Mouse (Mus musculus): ENCODE results near the gene Il2. TPM values are rescaled to one million over a fixed set of nuclear protein-coding genes. Genes with fewer than 3 reads are reported as not detected.

Il2 gene
- polyA plus RNA-seq (2016; fragmentation: Nextera tagmentation; extraction: Ambion mirVana): 0.30 and 0.32 TPM in 2 replicates

- no peak for ATAC-seq (ENCODE audit: insufficient number of reproducible peaks, low FRiP score)
- no peaks in the 10 kb centered on the region; the same call in 1 of the 2 replicates for H3K27me3 ChIP-seq (replicated peaks)
- H3K27ac ChIP-seq (ENCODE audit: poor library complexity, severe bottlenecking): no peak within 1 kb of the TSS
- no peak within 1 kb of the TSS for H3K4me2 ChIP-seq
- no peak within 1 kb of the TSS for H3K9ac ChIP-seq
- WGBS: 46% methylated on average over 4 of the region's 4 CpGs
- no peaks in the 10 kb centered on the region for H3K36me3 ChIP-seq
- no peak within 1 kb of the TSS for H3K4me3 ChIP-seq
- H3K4me1 ChIP-seq (replicated peaks): peaks cover 6% of the 10 kb centered on the region
- H3K9me3 ChIP-seq (replicated peaks): no peaks in the 10 kb centered on the region
These were observed at the start of gene Il2 for GRCm38 (mm10) chr3:37125655-37126054. Il2 (minus strand) TSS chr3:37125959.

DNA sequence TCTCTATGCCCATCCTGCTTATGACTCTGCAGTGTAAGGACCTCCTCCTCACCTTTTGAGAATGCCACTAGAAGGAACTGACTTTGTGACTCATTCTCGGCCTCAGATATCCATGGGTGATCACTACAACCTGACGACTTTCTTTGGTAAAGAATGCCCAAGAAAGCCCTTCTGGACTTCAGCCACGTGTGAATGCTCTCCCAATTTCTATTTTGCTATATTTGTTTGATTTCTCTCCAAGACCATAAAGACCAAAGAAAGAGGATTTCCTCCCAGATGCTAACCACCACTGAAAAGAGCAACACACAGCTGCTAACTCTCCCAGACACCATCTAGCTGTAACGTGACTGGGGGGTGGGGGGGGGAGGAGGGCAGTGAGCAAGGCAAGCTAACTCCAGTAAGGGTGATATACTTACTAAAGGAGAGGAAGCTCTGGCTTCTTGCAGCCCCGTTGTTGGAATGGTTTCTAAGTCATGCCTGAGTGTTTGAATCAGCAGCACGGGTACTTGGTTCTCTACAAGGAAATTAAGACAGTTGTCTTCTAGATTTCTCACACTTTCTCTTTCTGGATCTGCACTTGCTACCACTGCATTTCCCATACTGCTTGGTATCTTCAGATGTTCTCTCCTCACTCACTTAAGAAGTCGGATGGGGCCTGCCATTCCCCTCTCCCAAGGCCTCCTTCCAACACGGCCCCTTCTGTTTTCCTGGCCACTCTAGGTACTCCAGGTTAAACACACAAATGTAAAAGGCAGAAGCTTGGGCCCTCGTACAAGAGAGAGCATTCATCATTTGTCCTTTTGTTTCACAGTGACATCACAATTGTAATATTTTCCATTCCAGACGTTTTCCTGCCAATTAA, 49.2 kb upstream of the Il2 start:
- 60% methylated on average over 10 of the region's 10 CpGs for WGBS
- no peak overlapping the region for H3K27ac ChIP-seq (ENCODE audit: poor library complexity, severe bottlenecking)
- ATAC-seq (ENCODE audit: insufficient number of reproducible peaks, low FRiP score): no peak
- H3K27me3 ChIP-seq (replicated peaks): no peaks in the 10 kb centered on the region
- no peak overlapping the region for H3K4me2 ChIP-seq
- no peak overlapping the region for H3K9ac ChIP-seq
- peaks cover 8% of the 10 kb centered on the region; the same call in 1 of the 2 replicates for H3K9me3 ChIP-seq (replicated peaks)
- H3K36me3 ChIP-seq: no peaks in the 10 kb centered on the region
- H3K4me3 ChIP-seq: no peak overlapping the region
- no peaks in the 10 kb centered on the region for H3K4me1 ChIP-seq (replicated peaks)

- Histone ChIP-seq H3K9me3 (replicated peaks) (peaks cover 8% of the 10 kb centered on the region; the same call in 1 of the 2 replicates), H3K27me3 (replicated peaks) (no peaks in the 10 kb centered on the region), H3K4me1 (replicated peaks) (no peaks in the 10 kb centered on the region), H3K4me3 (no peak overlapping the region), H3K36me3 (no peaks in the 10 kb centered on the region), H3K9ac (no peak overlapping the region), H3K27ac (ENCODE audit: poor library complexity, severe bottlenecking) (no peak overlapping the region), H3K4me2 (no peak overlapping the region)
- 74% methylated on average over 8 of the region's 8 CpGs for WGBS
- no peak for ATAC-seq (ENCODE audit: insufficient number of reproducible peaks, low FRiP score)
These were observed 47.5 kb upstream of the Il2 start for GRCm38 (mm10) chr3:37173285-37173684.

DNA sequence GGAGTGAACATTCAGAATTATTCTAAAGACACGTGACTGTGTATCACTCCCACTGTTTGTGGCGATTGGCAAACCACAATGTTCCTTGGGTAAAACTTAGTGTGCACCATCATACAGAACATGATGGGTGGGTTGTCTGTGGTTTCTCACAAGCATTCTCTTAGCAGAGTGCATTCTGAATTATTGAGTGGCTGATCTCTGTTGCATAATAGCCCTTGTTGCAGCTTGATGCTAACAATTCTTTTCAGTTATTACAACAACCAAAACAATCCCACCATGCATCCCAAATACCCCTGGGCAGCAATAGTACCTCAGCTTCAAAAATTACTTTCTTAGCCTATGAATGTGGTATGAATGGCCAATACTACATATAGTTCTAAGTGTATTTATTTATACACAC, 43.5 kb upstream of the Il2 start:
- Histone ChIP-seq H3K36me3 (no peaks in the 10 kb centered on the region), H3K4me3 (no peak overlapping the region), H3K4me1 (replicated peaks) (no peaks in the 10 kb centered on the region), H3K9me3 (replicated peaks) (0 out of 2 replicates have a peak, but pooled peaks cover 8% of the 10 kb centered on the region), H3K9ac (no peak overlapping the region), H3K27me3 (replicated peaks) (no peaks in the 10 kb centered on the region), H3K27ac (ENCODE audit: poor library complexity, severe bottlenecking) (no peak overlapping the region), H3K4me2 (no peak overlapping the region)
- no peak for ATAC-seq (ENCODE audit: insufficient number of reproducible peaks, low FRiP score)
- WGBS: 84% methylated on average over 2 of the region's 2 CpGs

GRCm38 (mm10) chr3:37161096-37161495, 35.3 kb upstream of the Il2 start:
- H3K4me3 ChIP-seq: no peak overlapping the region
- no peaks in the 10 kb centered on the region for H3K36me3 ChIP-seq
- H3K9me3 ChIP-seq (replicated peaks): no peaks in the 10 kb centered on the region
- H3K27ac ChIP-seq (ENCODE audit: poor library complexity, severe bottlenecking): no peak overlapping the region
- no peaks in the 10 kb centered on the region for H3K27me3 ChIP-seq (replicated peaks)
- 82% methylated on average over 4 of the region's 4 CpGs for WGBS
- no peak overlapping the region for H3K9ac ChIP-seq
- no peak for ATAC-seq (ENCODE audit: insufficient number of reproducible peaks, low FRiP score)
- 0 out of 2 replicates have a peak, but pooled peaks cover 4% of the 10 kb centered on the region for H3K4me1 ChIP-seq (replicated peaks)
- H3K4me2 ChIP-seq: no peak overlapping the region

DNA sequence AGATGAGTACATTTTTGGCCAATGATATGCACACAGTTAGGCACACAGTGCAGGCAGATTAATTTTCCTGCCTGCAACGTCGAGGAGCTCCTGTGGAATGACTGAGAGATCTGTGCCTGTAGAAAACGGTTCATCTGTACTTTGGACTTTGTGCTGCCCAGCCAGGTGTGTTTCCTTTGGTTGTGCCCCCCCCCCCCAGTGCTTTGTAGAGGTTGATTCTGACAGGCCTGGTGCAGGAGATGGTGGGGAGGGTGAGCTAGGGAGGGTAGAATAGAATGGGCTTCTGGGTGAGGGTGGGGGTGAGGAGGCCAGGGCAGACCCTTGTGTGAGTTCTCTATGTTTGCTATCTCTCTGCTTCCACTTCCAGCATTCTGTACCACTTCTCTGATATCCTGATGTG, 32.5 kb upstream of the Il2 start:
- H3K9me3 ChIP-seq (replicated peaks): no peaks in the 10 kb centered on the region
- no peak overlapping the region for H3K4me3 ChIP-seq
- WGBS: 75% methylated on average over 3 of the region's 3 CpGs
- no peak overlapping the region for H3K4me2 ChIP-seq
- no peak overlapping the region for H3K27ac ChIP-seq (ENCODE audit: poor library complexity, severe bottlenecking)
- no peaks in the 10 kb centered on the region for H3K27me3 ChIP-seq (replicated peaks)
- H3K9ac ChIP-seq: no peak overlapping the region
- no peak for ATAC-seq (ENCODE audit: insufficient number of reproducible peaks, low FRiP score)
- peaks cover 17% of the 10 kb centered on the region for H3K4me1 ChIP-seq (replicated peaks)
- no peaks in the 10 kb centered on the region for H3K36me3 ChIP-seq

- no peaks in the 10 kb centered on the region for H3K9me3 ChIP-seq (replicated peaks)
- no peak for ATAC-seq (ENCODE audit: insufficient number of reproducible peaks, low FRiP score)
- peaks cover 17% of the 10 kb centered on the region for H3K4me1 ChIP-seq (replicated peaks)
- H3K36me3 ChIP-seq: no peaks in the 10 kb centered on the region
- H3K27me3 ChIP-seq (replicated peaks): no peaks in the 10 kb centered on the region
- no peak overlapping the region for H3K4me2 ChIP-seq
- H3K9ac ChIP-seq: no peak overlapping the region
- no peak overlapping the region for H3K27ac ChIP-seq (ENCODE audit: poor library complexity, severe bottlenecking)
- 44% methylated on average over 8 of the region's 8 CpGs for WGBS
- H3K4me3 ChIP-seq: no peak overlapping the region
These were observed 31.3 kb upstream of the Il2 start for GRCm38 (mm10) chr3:37157082-37157481.

DNA sequence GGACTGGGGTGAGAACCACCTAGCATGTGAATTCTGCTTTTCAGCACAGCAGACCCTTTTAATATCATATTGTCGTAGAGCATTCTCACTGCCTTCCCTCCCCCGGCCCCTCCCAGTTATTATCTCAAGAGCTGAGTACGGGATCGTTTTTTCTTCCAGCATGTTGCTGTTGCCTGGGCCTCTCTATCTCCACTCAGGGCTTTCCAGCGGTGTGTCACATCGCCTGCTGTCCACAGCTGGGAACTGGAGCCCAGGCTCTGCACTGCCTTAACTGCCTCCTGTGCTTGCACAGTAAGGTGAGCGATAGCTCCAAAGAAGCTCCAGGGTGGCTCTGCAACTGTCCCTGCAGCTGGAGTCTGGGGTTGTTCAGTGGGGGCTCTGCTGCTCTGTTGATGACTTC, 28.6 kb upstream of the Il2 start:
- Histone ChIP-seq H3K27me3 (replicated peaks) (no peaks in the 10 kb centered on the region), H3K9ac (0 out of 2 replicates have a peak overlapping the region, but pooled peaks have one; percentile 3), H3K27ac (ENCODE audit: poor library complexity, severe bottlenecking) (no peak overlapping the region), H3K36me3 (no peaks in the 10 kb centered on the region), H3K4me3 (no peak overlapping the region), H3K4me1 (replicated peaks) (peaks cover 17% of the 10 kb centered on the region), H3K4me2 (no peak overlapping the region), H3K9me3 (replicated peaks) (no peaks in the 10 kb centered on the region)
- 21% methylated on average over 7 of the region's 7 CpGs for WGBS
- no peak for ATAC-seq (ENCODE audit: insufficient number of reproducible peaks, low FRiP score)

DNA sequence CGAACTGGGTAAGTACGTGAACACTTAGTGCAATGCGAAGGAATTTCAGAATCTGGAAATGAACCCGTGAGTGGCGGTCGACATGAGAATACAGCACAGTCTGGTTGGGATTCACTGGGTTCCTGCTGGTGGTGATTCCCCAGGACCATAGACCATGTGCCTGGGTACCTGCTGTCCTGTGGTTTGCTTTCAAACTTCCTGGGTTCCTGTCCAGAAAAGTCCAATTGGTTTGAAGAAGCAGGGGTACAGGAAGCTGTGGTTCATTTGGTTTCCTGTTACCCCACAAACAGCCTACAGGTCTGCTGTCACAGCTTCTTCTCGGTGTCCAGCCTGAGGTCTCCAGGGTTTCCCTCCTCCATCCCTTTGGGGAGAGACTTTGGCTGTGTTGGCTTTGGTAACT, 27.2 kb upstream of the Il2 start:
- no peak overlapping the region for H3K27ac ChIP-seq (ENCODE audit: poor library complexity, severe bottlenecking)
- no peak overlapping the region for H3K4me2 ChIP-seq
- no peaks in the 10 kb centered on the region for H3K27me3 ChIP-seq (replicated peaks)
- peaks cover 17% of the 10 kb centered on the region for H3K4me1 ChIP-seq (replicated peaks)
- no peaks in the 10 kb centered on the region for H3K36me3 ChIP-seq
- no peak for ATAC-seq (ENCODE audit: insufficient number of reproducible peaks, low FRiP score)
- 86% methylated on average over 7 of the region's 7 CpGs for WGBS
- no peak overlapping the region for H3K4me3 ChIP-seq
- H3K9ac ChIP-seq: no peak overlapping the region
- no peaks in the 10 kb centered on the region for H3K9me3 ChIP-seq (replicated peaks)

DNA sequence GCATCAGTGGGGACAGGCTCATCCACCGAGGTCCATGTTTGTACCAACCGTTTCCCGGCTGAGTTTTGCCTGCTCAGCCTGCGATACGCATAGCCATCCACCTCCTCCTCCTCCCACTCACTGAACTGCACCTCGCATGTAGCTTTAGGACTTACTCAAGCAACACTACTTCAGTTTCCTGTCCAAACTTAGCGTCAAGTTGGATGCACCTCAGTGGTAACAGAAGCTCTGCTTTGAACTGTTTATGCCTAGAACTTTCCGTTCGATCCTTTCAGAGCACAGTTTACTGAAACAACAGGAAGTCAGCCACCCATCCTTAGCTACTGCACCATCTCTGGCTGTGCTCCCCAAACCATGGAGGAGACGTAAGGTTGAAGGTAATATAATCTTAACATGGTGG, 26.5 kb upstream of the Il2 start:
- Histone ChIP-seq H3K4me1 (replicated peaks) (peaks cover 17% of the 10 kb centered on the region), H3K4me2 (no peak overlapping the region), H3K9me3 (replicated peaks) (no peaks in the 10 kb centered on the region), H3K27ac (ENCODE audit: poor library complexity, severe bottlenecking) (no peak overlapping the region), H3K27me3 (replicated peaks) (no peaks in the 10 kb centered on the region), H3K9ac (no peak overlapping the region), H3K4me3 (no peak overlapping the region), H3K36me3 (no peaks in the 10 kb centered on the region)
- 82% methylated on average over 10 of the region's 10 CpGs for WGBS
- ATAC-seq (ENCODE audit: insufficient number of reproducible peaks, low FRiP score): no peak

DNA sequence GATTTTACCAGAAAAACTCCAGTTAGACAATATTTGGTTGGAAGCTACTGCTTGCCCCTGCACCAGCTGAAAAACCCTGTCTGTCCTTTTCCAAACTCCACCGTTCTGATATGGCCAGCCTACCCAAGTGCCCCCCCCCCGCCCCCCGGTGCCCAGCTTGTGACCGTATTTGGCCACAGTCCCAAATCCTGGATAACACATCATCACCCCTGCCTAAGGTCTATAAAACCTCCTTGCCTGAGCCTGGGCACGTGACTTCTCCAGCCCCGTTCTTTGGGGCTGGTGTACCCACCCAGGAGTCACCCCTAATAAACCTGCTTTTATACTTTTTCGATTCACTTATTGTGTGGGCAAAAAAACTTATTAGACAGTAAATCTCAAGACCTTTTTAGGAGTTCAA, 21.1 kb upstream of the Il2 start:
- Histone ChIP-seq H3K4me3 (no peak overlapping the region), H3K4me2 (peak overlapping the region; percentile 55), H3K27ac (ENCODE audit: poor library complexity, severe bottlenecking) (no peak overlapping the region), H3K27me3 (replicated peaks) (no peaks in the 10 kb centered on the region), H3K36me3 (no peaks in the 10 kb centered on the region), H3K9ac (no peak overlapping the region), H3K9me3 (replicated peaks) (no peaks in the 10 kb centered on the region), H3K4me1 (replicated peaks) (peaks cover 14% of the 10 kb centered on the region)
- WGBS: 54% methylated on average over 7 of the region's 7 CpGs
- peak; percentile 25; the same call in 1 of the 2 replicates for ATAC-seq (ENCODE audit: insufficient number of reproducible peaks, low FRiP score)

Data from heart, embryonic 12.5 days (tissue).